Mouse (Mus musculus): ENCODE results near the gene St8sia1. TPM values are rescaled to one million over a fixed set of nuclear protein-coding genes. Genes with fewer than 3 reads are reported as not detected.

St8sia1 gene
- total and polyA plus RNA-seq, 2 experiments from 2014 or later, result 3.5 to 15.5 TPM

GRCm38 (mm10) chr6:142917471-142917901 lies 46.8 kb downstream of the St8sia1 start:
- no peaks in the 10 kb centered on the region for H3K9me3 ChIP-seq (ENCODE audit: low read length)
- ATAC-seq, result no peak
- H3K27ac ChIP-seq (ENCODE audit: low read depth, low read length), result no peak overlapping the region
- 87% methylated on average over 13 of the region's 13 CpGs for WGBS
- H3K4me1 ChIP-seq (ENCODE audit: insufficient read depth), result no peaks in the 10 kb centered on the region; the same call in 1 of the 2 replicates
- H3K9ac ChIP-seq, result no peak overlapping the region
- no peaks in the 10 kb centered on the region for H3K36me3 ChIP-seq (ENCODE audit: insufficient read depth)
- no peak for TF ChIP-seq CTCF (IDR thresholded peaks at IDR 0.05; ENCODE audit: low read depth)
- no peak overlapping the region for H3K4me2 ChIP-seq (ENCODE audit: low read depth)
- DNase-seq, result no peak
- no peaks in the 10 kb centered on the region for H3K27me3 ChIP-seq (ENCODE audit: insufficient read depth, low read length)
- H3K4me3 ChIP-seq (ENCODE audit: low read depth, low read length), result no peak overlapping the region

- Histone ChIP-seq H3K36me3 (ENCODE audit: insufficient read depth) (peaks cover 6% of the 10 kb centered on the region; the same call in 1 of the 2 replicates), H3K9me3 (ENCODE audit: low read length) (no peaks in the 10 kb centered on the region), H3K27ac (ENCODE audit: low read depth, low read length) (no peak overlapping the region), H3K27me3 (ENCODE audit: insufficient read depth, low read length) (no peaks in the 10 kb centered on the region), H3K9ac (no peak overlapping the region), H3K4me2 (ENCODE audit: low read depth) (no peak overlapping the region), H3K4me1 (ENCODE audit: insufficient read depth) (no peaks in the 10 kb centered on the region; the same call in 1 of the 2 replicates), H3K4me3 (ENCODE audit: low read depth, low read length) (no peak overlapping the region)
- DNase-seq, result no peak
- 83% methylated on average over 11 of the region's 11 CpGs for WGBS
- no peak for ATAC-seq
- TF ChIP-seq CTCF (IDR thresholded peaks at IDR 0.05; ENCODE audit: low read depth), result no peak
Measured at GRCm38 (mm10) chr6:142916271-142916941, 47.8 kb downstream of the St8sia1 start.

GRCm38 (mm10) chr6:142915464-142915863 lies 48.8 kb downstream of the St8sia1 start:
- Histone ChIP-seq H3K4me1 (ENCODE audit: insufficient read depth) (no peaks in the 10 kb centered on the region; the same call in 1 of the 2 replicates), H3K27ac (ENCODE audit: low read depth, low read length) (no peak overlapping the region), H3K9me3 (ENCODE audit: low read length) (no peaks in the 10 kb centered on the region), H3K27me3 (ENCODE audit: insufficient read depth, low read length) (no peaks in the 10 kb centered on the region), H3K4me3 (ENCODE audit: low read depth, low read length) (no peak overlapping the region), H3K36me3 (ENCODE audit: insufficient read depth) (peaks cover 6% of the 10 kb centered on the region; the same call in 1 of the 2 replicates), H3K9ac (no peak overlapping the region), H3K4me2 (ENCODE audit: low read depth) (no peak overlapping the region)
- 73% methylated on average over 5 of the region's 5 CpGs for WGBS
- ATAC-seq (no peak), DNase-seq (no peak)
- TF ChIP-seq CTCF (IDR thresholded peaks at IDR 0.05; ENCODE audit: low read depth), result no peak

- DNase-seq (no peak), ATAC-seq (no peak)
- Histone ChIP-seq H3K27me3 (ENCODE audit: insufficient read depth, low read length) (no peaks in the 10 kb centered on the region), H3K4me2 (ENCODE audit: low read depth) (no peak overlapping the region), H3K9ac (no peak overlapping the region), H3K4me3 (ENCODE audit: low read depth, low read length) (no peak overlapping the region), H3K9me3 (ENCODE audit: low read length) (no peaks in the 10 kb centered on the region), H3K4me1 (ENCODE audit: insufficient read depth) (no peaks in the 10 kb centered on the region; the same call in 1 of the 2 replicates), H3K36me3 (ENCODE audit: insufficient read depth) (peaks cover 6% of the 10 kb centered on the region; the same call in 1 of the 2 replicates), H3K27ac (ENCODE audit: low read depth, low read length) (no peak overlapping the region)
- TF ChIP-seq CTCF (IDR thresholded peaks at IDR 0.05; ENCODE audit: low read depth), result no peak
- WGBS, result 91% methylated on average over 10 of the region's 10 CpGs
Measured at GRCm38 (mm10) chr6:142914676-142915075, 49.6 kb downstream of the St8sia1 start.

- ATAC-seq (no peak), DNase-seq (no peak)
- Histone ChIP-seq H3K9ac (no peak overlapping the region), H3K4me3 (ENCODE audit: low read depth, low read length) (no peak overlapping the region), H3K4me2 (ENCODE audit: low read depth) (no peak overlapping the region), H3K9me3 (ENCODE audit: low read length) (no peaks in the 10 kb centered on the region), H3K36me3 (ENCODE audit: insufficient read depth) (peaks cover 6% of the 10 kb centered on the region; the same call in 1 of the 2 replicates), H3K4me1 (ENCODE audit: insufficient read depth) (no peaks in the 10 kb centered on the region; the same call in 1 of the 2 replicates), H3K27ac (ENCODE audit: low read depth, low read length) (no peak overlapping the region), H3K27me3 (ENCODE audit: insufficient read depth, low read length) (no peaks in the 10 kb centered on the region)
- TF ChIP-seq CTCF (IDR thresholded peaks at IDR 0.05; ENCODE audit: low read depth), result no peak
- 93% methylated on average over 3 of the region's 3 CpGs for WGBS
Measured at GRCm38 (mm10) chr6:142911263-142911662, 53.0 kb downstream of the St8sia1 start.

- Histone ChIP-seq H3K27ac (ENCODE audit: low read depth, low read length) (no peak overlapping the region), H3K9ac (no peak overlapping the region), H3K9me3 (ENCODE audit: low read length) (no peaks in the 10 kb centered on the region), H3K4me1 (ENCODE audit: insufficient read depth) (no peaks in the 10 kb centered on the region; the same call in 1 of the 2 replicates), H3K4me2 (ENCODE audit: low read depth) (no peak overlapping the region), H3K27me3 (ENCODE audit: insufficient read depth, low read length) (no peaks in the 10 kb centered on the region), H3K4me3 (ENCODE audit: low read depth, low read length) (no peak overlapping the region), H3K36me3 (ENCODE audit: insufficient read depth) (peaks cover 6% of the 10 kb centered on the region; the same call in 1 of the 2 replicates)
- no peak for TF ChIP-seq CTCF (IDR thresholded peaks at IDR 0.05; ENCODE audit: low read depth)
- WGBS, result 94% methylated on average over 7 of the region's 7 CpGs
- no peak for ATAC-seq
- no peak for DNase-seq
Measured at GRCm38 (mm10) chr6:142910721-142911120, 53.5 kb downstream of the St8sia1 start.

GRCm38 (mm10) chr6:142909771-142910105 lies 54.5 kb downstream of the St8sia1 start:
- ATAC-seq, result no peak
- no peak for TF ChIP-seq CTCF (IDR thresholded peaks at IDR 0.05; ENCODE audit: low read depth)
- no peak for DNase-seq
- H3K36me3 ChIP-seq (ENCODE audit: insufficient read depth), result peaks cover 6% of the 10 kb centered on the region; the same call in 1 of the 2 replicates
- H3K27ac ChIP-seq (ENCODE audit: low read depth, low read length), result no peak overlapping the region; the same call in 1 of the 2 replicates
- no peaks in the 10 kb centered on the region for H3K27me3 ChIP-seq (ENCODE audit: insufficient read depth, low read length)
- H3K4me3 ChIP-seq (ENCODE audit: low read depth, low read length), result no peak overlapping the region
- H3K4me2 ChIP-seq (ENCODE audit: low read depth), result no peak overlapping the region
- no peaks in the 10 kb centered on the region for H3K4me1 ChIP-seq (ENCODE audit: insufficient read depth)
- WGBS, result 85% methylated on average over 3 of the region's 3 CpGs
- no peaks in the 10 kb centered on the region for H3K9me3 ChIP-seq (ENCODE audit: low read length)
- H3K9ac ChIP-seq, result no peak overlapping the region

All from forebrain, postnatal 0 days (tissue).